Mouse (Mus musculus) adrenal gland, postnatal 4 days (tissue): Measurements from ENCODE around the gene Crim1. TPM values are rescaled to one million over a fixed set of nuclear protein-coding genes. Genes with fewer than 3 reads are reported as not detected.
"Not testable (repeated sequence)": the region's sequence is repeated elsewhere in the genome, so short reads cannot be mapped to it uniquely, and the experiment has no call there.

ENCODE experiments used
- DNase-seq, 2 experiments: peaks; one replicate each; pipeline ENCODE4 v3.0.0; 2021 to 2022; ENCODE audit warnings: low spot score in 2 of 2, mixed read lengths in 2 of 2
- total RNA-seq, 2 experiments: library from RNA; stranded (reverse); gene quantifications; 2 replicates each; pipeline ENCODE4 v1.2.3; 2021

The Crim1 gene
- total RNA-seq, 2 experiments from 2014 or later: 33.2 to 38.1 TPM

GRCm38 (mm10) chr17:78248197-78248596, 48.1 kb downstream of the Crim1 start:
- no peak for DNase-seq

DNA sequence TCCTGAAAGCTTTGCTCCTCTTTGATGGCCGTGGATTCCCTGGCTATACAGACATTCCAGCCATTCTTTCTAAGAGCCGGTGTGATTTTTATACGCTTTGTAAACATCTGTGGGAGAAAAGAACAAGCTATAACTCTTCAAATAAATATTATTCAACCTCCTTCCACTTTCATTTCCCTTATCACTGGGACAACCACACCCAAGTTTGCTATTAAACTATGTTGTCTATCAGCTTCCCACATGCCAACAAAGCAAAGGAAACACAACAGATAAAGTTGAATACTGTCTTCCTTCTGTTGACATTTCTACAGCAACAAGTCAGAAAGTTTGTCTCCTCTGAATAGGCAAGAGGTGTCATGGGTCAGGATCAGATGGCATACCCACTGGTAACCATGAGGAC, 48.9 kb downstream of the Crim1 start:
- no peak for DNase-seq

DNA sequence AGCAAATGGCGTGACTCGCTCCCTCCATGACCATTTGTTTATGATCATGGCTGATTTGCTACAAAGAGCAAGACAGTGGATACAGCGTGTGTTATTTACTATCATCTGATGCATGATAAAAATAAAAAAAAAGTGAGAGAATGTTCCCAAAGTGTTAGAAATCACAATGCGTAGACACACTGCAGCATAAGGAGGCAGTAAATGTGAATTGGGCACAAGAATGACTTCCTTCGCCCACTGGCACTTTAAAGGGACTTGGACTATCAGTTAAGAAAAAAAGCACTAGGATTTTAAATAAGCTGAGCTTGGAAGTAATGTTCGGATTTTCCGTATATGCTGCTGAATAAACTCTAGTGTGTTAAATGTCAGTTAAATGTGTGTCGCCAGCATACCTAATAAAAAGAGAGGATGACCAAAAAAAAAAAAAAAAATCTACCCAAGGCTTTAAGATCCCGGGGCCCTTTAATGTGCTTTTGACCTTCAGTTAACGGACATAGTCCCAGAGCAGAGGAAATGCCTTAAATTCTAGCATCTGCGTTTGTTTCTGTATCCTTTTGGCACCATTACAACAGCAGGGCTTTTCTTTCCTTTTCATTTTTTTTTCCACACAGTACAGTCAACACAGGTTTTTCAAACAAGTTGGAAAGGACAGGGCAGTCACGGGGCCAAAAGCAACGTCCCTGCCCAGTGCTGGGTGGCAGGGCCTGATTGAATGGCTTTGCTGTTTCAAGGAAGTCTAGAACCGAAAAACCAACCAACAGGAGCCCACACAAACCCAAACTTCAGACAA, 50.3 kb downstream of the Crim1 start:
- DNase-seq: no peak

DNA sequence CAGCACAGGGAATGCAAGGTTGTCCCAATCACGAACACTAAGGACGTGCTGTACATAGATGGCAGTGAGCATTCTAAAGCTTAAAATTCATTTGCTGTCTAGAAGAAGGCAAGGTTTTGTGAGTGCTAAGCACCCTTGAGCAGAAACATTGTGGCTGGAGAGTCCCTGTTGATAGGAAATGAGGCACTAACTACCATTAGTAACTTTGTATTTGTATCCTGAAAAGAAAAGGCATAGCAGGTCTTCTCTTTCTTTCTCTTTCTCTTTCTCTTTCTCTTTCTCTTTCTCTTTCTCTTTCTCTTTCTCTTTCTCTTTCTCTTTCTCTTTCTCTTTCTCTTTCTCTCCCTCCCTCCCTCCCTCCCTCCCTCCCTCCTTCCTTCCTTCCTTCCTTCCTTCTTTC, 53.5 kb downstream of the Crim1 start:
- DNase-seq: not testable (repeated sequence)

GRCm38 (mm10) chr17:78254256-78254655, 54.2 kb downstream of the Crim1 start:
- no peak for DNase-seq

DNA sequence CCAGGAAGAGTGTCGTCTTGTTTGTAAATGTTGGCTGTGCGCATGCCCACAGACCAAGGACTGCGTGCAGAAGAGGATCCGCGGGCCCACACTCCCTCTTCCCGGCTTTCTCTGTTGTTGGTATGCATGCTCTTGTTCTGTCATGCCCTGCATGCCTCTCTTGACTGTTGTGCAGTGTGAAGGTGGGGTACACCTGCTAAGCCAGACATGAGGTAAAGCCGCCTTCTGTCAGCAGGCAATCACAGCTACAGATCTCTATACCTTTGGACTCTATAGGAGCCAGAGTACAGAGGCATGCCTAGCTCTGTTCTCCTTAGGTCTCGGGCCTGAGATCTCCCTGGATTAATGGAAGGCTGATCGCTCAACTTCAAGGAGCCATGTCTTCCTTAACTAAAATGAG, 55.7 kb downstream of the Crim1 start:
- no peak for DNase-seq

DNA sequence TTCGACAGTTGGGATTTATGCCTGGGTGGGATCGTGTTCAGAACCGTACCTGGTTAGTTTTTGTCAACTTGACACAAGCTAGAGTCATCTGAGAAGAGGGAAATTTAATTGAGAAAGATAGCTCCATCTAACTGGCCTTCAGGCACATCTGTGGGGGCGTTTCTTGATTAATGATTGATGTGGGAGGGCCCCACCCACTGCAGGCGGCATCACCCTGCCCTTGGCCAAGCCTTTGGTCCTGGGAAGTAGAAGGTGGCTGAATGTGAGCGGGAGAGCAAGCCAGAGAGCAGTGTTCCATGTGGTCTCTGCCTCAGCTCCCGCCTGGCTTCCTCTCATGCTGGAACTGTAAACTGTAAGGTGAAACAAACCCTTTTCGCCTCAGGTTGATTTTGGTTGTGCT, 56.5 kb downstream of the Crim1 start:
- DNase-seq: no peak

GRCm38 (mm10) chr17:78261684-78262083, 61.6 kb downstream of the Crim1 start:
- DNase-seq: no peak

- no peak for DNase-seq
These were observed 64.1 kb downstream of the Crim1 start for GRCm38 (mm10) chr17:78264116-78264515.

GRCm38 (mm10) chr17:78265135-78265534, 65.1 kb downstream of the Crim1 start:
- DNase-seq: no peak

- DNase-seq: no peak
These were observed 66.2 kb downstream of the Crim1 start for GRCm38 (mm10) chr17:78266271-78266670.

DNA sequence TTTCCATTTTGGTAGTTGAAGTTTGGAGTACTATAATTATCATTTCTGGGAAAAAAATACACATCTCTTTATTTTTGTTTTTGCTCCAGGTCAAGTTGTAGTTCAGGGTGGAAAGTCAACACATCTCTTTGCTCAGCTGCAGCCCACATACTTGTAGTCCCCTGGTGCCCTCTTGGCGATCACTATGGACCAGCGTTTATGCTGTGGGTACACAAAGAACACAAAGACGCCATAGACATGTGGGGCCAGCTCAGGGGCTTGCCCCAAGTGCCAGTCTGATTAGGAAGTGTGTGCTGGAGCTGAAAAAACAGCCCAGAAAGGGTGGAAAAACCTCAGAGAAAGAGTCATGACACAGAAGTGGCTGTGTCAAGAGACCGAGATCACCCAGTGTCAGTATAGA, 68.5 kb downstream of the Crim1 start:
- no peak for DNase-seq

DNA sequence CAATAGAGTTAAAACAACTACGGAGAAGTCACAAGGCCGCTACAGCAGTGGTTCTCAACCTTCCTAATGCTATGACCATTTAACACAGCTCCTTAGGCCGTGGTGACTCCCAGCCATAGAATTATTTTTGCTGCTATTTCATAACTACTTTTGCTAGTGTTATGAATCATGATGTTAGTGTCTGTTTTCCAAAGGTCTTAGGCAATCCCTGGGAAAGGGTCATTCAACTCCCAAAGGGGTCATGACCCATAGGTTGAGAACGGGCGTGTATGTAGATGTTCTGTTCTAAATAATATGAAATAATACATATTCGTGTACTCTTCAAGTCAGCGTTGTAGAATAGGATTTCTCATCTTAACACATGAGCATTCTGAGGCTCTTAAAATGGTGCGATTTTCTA, 69.3 kb downstream of the Crim1 start:
- no peak for DNase-seq

DNA sequence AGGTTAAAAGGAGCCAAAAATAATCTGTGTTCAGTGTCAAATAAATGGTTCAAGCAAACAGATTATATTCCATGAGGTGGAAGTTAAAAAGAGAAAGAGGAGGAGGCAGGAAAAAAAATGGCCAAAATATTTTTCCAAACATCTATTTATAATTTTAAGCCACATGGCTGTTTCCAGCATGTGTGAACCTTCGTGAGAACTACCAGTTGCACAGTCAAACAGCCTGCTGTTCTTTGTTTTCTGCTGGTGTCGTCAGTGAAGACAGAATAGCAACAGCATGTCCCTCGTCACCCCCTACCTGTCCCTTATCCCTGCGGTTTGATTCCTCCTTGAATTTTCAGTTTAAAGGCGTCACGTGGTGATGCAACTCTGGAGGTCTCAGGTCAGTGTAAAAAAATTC, 70.0 kb downstream of the Crim1 start:
- DNase-seq: no peak

- DNase-seq: no peak
These were observed 71.7 kb downstream of the Crim1 start for GRCm38 (mm10) chr17:78271731-78272130.

DNA sequence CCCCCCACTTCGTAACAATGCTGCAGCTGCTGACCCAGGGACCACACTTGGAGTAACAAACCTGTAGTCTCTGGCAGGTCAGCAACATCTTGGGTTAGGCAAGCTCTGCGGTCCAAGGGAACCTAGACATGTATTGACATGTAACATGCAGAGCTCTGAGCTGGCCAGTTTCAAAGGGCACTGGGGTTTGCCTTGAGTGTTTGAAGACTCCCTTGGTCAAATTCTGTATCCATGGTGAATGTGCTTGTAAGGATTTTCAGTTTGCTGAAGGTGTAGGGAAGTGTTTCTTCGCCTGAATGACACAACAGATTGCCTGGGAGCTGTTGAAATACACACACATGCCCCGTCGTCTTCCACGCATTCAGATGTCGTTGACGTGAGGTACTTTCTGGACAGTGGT, 72.1 kb downstream of the Crim1 start:
- no peak for DNase-seq

DNA sequence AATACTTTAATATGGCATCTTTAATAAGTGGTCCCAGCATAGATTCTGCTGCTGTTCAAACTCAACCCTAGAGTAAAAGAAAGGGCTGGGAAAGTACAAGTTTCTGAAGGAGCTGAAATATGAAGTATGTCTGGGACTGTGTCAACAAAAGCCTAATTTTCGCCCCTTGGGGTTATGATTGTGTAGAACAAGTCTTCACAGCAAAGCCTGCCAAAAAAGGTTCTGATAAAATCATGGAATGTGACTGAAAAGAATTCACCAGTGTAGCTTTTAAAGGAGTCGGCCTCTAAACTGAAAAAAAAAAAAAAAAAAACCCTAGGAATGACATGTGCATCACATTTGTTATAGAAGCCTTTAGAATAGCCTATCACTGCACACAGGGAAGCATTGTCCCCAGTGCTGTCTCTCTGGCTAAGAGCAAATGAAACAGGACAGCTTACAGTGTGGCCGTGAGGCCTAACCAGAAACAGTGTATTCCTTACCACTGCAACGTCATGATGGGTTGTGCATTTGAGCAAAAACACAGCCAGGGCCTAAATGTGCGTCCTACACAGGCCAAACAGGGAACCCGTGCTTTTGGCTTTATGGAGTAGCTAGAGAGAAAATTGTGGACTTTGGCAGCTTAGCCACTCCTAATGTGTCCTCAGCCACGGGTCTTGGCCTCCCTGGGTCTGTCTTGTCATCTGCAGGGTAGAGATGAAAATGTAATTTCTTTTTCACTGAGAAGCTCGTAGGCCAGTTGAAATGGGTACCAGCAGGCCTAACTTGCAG, 72.8 kb downstream of the Crim1 start:
- DNase-seq: no peak

GRCm38 (mm10) chr17:78273875-78274274, 73.8 kb downstream of the Crim1 start:
- no peak for DNase-seq

- no peak for DNase-seq
These were observed 74.8 kb downstream of the Crim1 start for GRCm38 (mm10) chr17:78274609-78275506.

- DNase-seq: no peak
These were observed 75.4 kb downstream of the Crim1 start for GRCm38 (mm10) chr17:78275507-78275813.

DNA sequence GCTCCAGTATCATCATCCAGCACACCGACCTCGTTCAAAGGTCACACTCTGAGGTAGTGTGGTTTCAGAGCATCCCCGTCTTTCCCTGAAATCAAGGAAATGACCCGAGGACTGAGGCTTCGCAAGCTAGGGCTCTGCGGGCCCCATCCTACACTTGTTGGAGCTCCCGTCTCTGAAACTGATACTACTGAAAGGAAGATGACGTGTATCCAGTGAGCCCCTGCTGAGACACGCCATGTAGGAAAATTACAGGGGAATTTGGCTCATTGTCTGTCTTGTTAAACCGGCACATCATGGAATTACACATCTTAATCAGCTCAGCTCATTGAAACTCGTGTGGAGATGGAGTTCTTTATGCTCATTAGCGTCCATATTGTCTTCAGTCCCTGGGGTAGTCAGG, 79.1 kb downstream of the Crim1 start:
- no peak for DNase-seq
